Mouse (Mus musculus) neutrophil, adult 83 days (primary cell): Measurements from ENCODE around the gene Kbtbd6. TPM values are rescaled to one million over a fixed set of nuclear protein-coding genes. Genes with fewer than 3 reads are reported as not detected.

Source experiments
- total RNA-seq, 2 experiments: library from RNA; stranded (reverse); gene quantifications; one replicate each; pipeline ENCODE4 v1.2.4; 2023

Kbtbd6 gene
- total RNA-seq, result 1 to 10 TPM; 4.2 to 4.7 TPM

GRCm38 (mm10) chr14:79451681-79452590 is at the start of gene Kbtbd6:
Gene Kbtbd6, plus strand, starts transcription at chr14:79451835.

DNA sequence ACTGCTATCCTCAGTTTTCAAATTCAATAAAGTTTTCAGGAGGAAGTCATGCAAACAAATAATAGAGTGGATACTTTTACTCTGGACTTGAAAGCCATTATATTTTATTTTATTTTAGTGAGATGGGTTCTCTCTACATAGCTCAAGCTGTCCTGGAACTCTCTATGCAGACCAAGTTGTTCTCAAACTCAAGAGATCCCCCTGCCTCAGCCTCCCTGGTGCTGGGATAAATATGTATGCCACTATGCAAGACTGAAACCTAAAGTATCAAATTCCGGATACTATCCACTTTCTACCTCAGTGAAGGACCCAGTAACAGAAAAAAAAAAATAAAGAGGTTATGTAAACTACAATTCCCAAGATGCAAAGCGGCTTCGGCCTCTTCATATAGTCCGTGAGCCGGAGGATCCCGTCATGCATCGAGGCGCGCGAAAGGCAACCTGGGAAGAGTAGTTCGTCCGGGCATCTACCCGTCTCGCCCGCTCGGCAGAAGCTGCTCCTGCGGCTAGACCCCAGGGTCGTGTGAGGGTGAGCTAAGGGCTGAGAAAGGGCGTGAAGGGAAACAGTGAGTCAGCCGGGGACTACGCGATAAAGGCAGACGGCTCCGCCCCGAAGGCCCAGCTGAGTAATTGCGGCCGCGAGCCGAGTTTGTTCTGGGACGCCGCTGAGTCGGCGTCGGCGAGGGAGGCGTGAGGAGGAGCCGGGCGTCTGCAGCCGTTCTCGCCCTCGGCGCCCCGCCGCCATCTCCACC is 25.5 kb upstream of the Kbtbd6 start, which contains the start of gene Kbtbd7:
Kbtbd7 (plus strand) TSS at position 533 of the 751 bp plus-strand sequence.

GRCm38 (mm10) chr14:79480624-79481338 is 29.1 kb downstream of the Kbtbd6 start, which contains the start of gene Elf1:
Gene Elf1, plus strand, starts transcription at chr14:79481194.

DNA sequence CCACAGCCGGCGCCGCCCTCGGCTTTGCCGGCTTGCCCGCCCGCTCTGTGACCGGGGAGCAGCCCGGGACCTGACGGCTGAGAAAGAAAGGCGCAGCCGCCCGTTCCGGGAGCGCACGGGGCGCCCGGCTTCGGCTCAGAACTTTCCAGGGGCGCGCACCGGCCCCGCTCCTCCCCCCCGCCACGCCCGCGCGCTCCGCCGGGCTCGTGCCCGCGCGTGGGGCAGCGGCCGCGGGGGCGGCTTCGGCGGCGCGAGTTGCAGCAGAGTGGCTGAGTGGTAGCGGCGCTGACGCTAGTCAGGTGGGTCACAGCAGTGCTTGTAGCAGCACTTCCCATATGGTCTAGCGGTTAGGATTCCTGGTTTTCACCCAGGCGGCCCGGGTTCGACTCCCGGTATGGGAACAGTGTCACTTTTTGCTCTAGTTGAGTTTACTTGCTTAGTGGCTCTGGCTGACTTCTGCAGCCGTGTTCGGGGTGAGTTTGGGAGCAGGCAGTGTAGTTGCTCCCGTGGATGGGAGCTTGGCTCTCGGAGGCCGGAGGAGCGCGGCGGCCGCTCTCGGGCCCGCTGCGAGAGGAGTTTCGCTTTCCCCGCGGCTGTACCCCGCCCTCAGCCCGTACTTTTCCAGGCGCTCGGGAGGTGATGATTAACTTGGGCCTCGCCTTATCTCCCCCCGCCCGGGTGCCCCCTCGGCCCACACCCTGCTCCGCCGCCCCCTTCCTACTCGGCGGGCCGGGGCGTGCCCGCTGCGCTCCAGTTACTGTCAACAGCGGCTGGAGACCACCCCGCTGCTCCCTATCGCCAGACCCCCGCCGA is 29.9 kb downstream of the Kbtbd6 start, which contains the start of gene Wbp4:
Wbp4 (minus strand) TSS at position 182 of the 813 bp plus-strand sequence.

Other genes starting within 250 kb of the Kbtbd6 start
- not detected for gene Zfp957, start 204.5 kb upstream of the Kbtbd6 start, total RNA-seq
- gene Rgcc, start 150.2 kb upstream of the Kbtbd6 start, total RNA-seq, result 10 to 100 TPM; 57.6 to 76.2 TPM
- gene Naa16, start 61.1 kb upstream of the Kbtbd6 start, total RNA-seq, result 10 to 100 TPM; 37.1 to 37.9 TPM
- gene Mtrf1, start 54.1 kb upstream of the Kbtbd6 start, total RNA-seq, result 1 to 10 TPM; 1.4 to 1.6 TPM
- 10 to 100 TPM; 29.8 to 31.9 TPM for gene Kbtbd7, start 25.3 kb upstream of the Kbtbd6 start, total RNA-seq
- 10 to 100 TPM; 50.7 to 54.5 TPM for gene Elf1, start 29.4 kb downstream of the Kbtbd6 start, total RNA-seq
- gene Wbp4, start 29.7 kb downstream of the Kbtbd6 start, total RNA-seq, result 10 to 100 TPM; 20.4 to 24.1 TPM
- 10 to 100 TPM; 58.4 to 58.6 TPM for gene Sugt1, start 135.9 kb downstream of the Kbtbd6 start, total RNA-seq
- under 1 TPM in 1 of 2 experiments, not detected in 1; 0.68 TPM for gene Cnmd, start 210.3 kb downstream of the Kbtbd6 start, total RNA-seq